Mouse (Mus musculus): ENCODE measurements around the gene Cdc42bpb. TPM values are rescaled to one million over a fixed set of nuclear protein-coding genes. Genes with fewer than 3 reads are reported as not detected.

Gene Cdc42bpb
- total RNA-seq, 2 experiments from 2014 or later = 138 to 143 TPM

DNA sequence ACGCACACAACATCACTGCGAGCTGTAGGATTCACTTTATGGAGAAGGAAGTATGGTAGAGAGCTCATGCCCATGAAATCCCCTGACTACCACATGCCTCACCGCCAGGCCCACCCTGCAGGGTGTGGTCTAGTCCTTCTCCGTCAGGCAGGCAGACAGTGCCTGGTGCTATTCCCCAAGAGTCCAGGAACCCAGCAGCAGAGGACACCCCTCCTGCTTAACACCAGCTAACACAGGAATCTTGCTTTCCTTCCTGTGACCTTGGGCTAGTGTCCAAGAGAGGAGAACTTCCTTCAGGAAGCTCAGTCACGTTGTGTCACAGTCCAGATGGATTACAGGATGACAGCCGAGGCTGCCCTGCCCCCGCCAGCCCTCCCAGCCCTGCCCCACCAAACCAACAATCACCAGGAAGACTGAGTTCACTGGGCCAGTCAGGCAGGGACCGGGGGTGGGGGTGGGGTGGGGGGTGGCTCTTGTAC lies 9.2 kb upstream of the Cdc42bpb start:
- DNase-seq (ENCODE audit: low spot score in 2 of 2) = no peak

DNA sequence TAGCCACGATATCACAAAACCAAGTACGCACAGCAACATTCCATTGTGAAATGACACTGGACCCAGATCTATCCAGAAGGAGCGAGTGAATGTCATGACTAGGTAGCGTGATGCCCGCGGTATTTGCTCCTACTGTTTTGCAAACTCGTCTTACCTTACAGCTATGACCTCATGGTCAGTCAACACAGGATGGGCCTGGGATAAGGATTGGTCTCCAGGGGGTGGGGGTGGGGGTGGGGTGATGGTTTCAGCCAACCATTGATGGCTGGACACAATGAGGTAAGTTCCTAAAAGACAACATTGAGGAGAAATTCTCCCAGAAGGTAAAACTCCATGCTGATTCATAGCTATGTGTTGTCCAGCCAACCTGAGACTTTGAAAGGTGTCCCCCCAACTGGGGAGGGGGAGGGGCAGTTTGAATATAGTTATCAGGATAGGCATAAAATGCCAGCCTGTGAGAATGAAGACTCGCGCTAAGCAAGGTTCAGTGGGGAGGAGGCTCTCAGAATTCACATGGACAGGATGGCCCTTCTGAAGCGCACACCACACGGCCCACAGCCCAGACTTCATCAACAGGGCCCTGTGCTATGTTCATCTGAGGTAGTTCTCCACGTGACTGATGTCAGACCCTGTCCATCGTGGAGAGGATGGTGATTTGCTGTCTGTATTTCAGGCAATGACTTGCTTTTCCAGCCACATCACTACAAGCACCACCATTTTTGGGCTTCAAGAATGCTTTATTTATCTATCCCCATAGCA lies 8.5 kb upstream of the Cdc42bpb start:
- DNase-seq (ENCODE audit: low spot score in 2 of 2) = no peak

- no peak for DNase-seq (ENCODE audit: low spot score in 2 of 2)
These were observed 1.3 kb upstream of the Cdc42bpb start for GRCm38 (mm10) chr12:111378812-111379211.

GRCm38 (mm10) chr12:111377986-111378490 lies 520 bp upstream of the Cdc42bpb start:
- DNase-seq (ENCODE audit: low spot score in 2 of 2) = no peak

DNA sequence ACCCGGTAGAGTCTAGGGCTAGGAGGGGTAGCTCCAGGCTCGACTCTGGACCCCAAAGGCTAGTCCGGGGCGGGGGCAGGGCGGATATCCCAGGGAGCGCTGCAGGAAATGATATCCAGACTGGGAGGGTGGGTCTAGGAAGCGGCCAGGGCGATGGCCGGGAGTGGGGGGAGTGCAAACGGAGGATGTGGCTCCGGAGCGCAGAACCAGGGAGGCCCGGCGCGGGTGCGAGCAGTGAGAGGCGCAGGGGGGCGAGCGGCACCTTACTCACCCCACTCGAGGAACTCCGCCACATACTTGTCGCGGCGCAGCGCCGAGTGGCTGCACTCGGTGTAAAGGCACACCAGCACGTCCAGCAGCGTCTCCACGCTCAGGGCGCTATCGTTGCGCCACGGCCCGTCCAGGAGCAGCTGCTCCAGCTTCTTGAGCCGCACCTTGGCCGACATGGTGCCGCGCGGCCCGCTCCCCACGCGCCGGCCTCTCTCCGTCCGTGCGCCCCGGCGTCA lies 639 bp downstream of the Cdc42bpb start:
- DNase-seq (ENCODE audit: low spot score in 2 of 2) = peak; percentile 49 to 64

DNA sequence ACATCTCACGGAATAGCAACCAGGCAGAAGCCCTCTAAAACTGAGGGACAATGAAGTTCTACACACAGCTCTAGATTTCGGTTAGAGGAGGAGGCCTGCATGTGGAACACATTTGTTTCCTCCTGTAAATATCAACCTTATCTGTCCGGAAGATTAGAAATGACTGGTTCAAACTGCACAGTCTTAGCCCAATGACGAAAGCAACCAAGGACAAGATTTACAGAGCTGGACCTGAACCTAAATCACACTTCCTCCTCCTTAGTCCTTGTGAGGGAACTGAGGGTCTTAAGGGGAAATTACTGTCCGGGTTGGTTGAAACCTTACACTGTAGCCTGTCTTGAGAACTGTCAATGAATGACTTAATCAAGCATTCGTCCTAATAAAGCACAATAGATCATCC lies 1.5 kb downstream of the Cdc42bpb start:
- no peak for DNase-seq (ENCODE audit: low spot score in 2 of 2)

- DNase-seq (ENCODE audit: low spot score in 2 of 2) = no peak
These were observed 2.0 kb downstream of the Cdc42bpb start for GRCm38 (mm10) chr12:111375559-111375958.

DNA sequence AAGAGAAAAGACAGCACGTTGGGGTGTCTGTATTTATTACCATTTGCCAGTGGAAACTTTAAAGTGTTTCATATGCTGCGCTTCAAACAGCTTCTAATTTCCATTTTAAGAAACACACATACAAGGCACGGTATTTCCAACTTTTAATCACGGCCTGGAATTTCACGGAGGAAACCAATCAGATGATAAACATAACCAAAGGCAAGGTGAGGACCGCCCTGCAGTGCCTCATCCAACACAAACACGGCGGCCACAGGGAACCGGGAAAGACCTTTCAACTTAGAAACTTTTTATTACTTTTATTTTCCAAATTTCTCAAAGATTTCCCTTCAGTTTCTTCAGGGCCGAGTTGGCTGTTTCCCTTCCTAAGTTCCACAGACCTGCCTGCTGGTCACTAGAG lies 2.8 kb downstream of the Cdc42bpb start:
- DNase-seq (ENCODE audit: low spot score in 2 of 2) = no peak

GRCm38 (mm10) chr12:111373411-111373810 lies 4.1 kb downstream of the Cdc42bpb start:
- DNase-seq (ENCODE audit: low spot score in 2 of 2) = no peak

GRCm38 (mm10) chr12:111371905-111372304 lies 5.6 kb downstream of the Cdc42bpb start:
- DNase-seq (ENCODE audit: low spot score in 2 of 2) = no peak

GRCm38 (mm10) chr12:111370249-111370648 lies 7.3 kb downstream of the Cdc42bpb start:
- no peak for DNase-seq (ENCODE audit: low spot score in 2 of 2)

DNA sequence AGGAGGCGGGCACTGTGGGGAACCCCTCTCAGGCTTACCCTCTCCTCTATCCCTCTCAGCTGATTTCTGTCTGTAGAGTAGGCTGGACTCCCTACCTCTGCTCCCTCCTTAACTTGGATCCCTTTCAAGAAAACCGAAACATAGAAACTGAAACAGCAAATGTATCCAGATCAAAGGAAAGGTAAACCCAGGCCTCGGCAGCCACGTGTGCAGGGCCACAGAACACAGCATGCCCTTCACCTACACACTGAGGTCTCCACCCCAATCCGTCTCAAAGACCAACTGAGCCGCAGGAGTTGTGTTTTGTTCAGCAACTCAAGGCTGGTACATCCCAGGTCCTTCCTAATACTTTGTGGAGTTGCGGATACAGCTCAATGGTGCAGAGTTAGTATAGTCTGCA lies 10.5 kb downstream of the Cdc42bpb start:
- no peak for DNase-seq (ENCODE audit: low spot score in 2 of 2)

DNA sequence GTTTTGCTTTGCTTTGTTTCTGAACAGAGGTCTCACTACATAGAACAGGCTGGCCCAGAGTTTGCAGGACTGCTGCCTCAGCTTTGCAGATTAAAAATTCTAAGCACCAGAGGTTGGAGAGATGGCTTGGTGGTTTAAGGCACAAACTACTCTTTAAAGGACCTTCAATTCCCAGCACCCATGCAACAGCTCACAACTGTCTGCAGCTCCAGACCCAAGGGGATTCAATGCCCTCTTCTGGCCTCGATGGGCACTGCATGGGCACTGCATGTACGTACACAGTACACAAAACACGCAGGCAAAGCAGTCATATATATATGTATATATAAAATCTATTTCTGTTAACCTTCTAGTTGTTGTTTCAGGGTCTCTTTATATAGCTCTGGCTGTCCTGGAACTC lies 13.3 kb downstream of the Cdc42bpb start:
- no peak for DNase-seq (ENCODE audit: low spot score in 2 of 2)

DNA sequence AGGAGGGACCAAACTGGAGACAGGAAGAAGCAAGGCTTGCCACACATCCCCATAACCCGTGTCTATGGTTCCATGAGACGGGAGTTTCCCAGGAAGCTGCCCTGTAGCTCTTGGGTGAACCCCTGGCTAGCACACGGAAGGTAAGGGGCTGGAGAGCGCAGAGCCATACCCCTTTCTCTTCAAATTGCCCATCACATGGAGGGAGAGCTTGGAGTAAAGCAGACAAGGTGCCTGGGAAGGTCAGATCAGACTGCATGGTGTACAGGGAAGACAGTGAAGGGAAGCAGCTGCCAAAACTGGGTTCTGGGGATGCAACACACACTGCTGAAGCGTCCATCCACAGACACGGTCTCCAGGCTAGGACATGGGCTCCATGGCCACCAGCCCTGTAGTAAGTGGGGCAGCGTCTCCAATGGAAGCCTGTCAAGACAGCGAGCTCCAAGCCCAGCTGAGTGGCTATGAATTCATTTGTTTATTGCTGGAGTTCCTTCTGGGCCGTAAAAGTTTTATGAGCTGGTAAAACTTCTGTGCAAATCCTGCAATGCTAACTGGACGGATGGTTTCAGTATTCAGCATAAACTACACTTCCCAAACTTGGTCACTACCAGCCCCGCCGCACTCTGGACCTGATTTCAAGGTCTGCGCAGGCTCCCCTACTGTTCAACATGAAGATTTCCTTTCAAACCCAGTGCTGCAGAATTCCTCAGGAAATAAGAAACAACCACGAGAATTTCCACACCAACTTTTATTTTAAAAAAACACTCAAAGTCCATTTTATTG lies 16.0 kb downstream of the Cdc42bpb start:
- no peak for DNase-seq (ENCODE audit: low spot score in 2 of 2)

DNA sequence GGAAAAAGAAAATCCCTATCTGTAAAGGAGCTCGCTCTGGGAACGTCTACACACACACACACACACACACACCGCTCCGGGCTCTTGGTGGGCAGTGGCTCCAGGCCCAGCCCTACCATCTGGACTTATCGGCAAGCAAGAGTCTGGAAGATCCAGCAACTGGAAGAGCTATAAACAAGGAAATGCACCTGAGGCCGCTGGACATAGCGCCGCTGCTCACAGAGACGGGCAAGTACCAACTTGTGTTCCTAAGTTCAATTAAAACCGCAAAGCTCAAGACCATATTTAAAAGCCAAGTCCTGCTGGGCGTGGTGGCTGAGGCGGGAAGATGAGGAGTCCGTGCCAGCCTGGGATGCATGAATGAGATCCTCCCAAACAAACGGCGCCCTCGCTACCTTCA lies 16.8 kb downstream of the Cdc42bpb start:
- DNase-seq (ENCODE audit: low spot score in 2 of 2) = no peak

GRCm38 (mm10) chr12:111356216-111356615 lies 21.3 kb downstream of the Cdc42bpb start:
- no peak for DNase-seq (ENCODE audit: low spot score in 2 of 2)

- no peak for DNase-seq (ENCODE audit: low spot score in 2 of 2)
These were observed 23.4 kb downstream of the Cdc42bpb start for GRCm38 (mm10) chr12:111354142-111354541.

- DNase-seq (ENCODE audit: low spot score in 2 of 2) = no peak
These were observed 24.0 kb downstream of the Cdc42bpb start for GRCm38 (mm10) chr12:111353439-111353915.

DNA sequence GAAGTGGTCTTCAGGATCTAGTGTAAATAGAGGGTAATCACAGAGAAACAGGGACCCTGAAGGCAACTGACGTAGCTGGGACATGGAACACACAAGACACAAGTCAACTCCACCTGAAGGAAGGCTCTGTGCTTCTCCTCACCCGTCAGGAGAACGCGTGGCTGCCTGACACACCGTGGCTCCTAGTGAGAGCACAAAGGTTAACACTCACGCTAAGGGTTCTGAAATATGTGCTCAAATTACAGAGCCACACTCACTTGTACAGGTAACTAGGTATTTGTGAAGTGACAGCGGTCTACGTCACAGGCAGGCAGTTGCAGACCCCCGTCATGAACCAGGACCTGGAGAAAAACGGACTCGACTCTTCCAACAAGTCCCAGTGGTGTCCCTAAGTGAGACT lies 24.5 kb downstream of the Cdc42bpb start:
- no peak for DNase-seq (ENCODE audit: low spot score in 2 of 2)

DNA sequence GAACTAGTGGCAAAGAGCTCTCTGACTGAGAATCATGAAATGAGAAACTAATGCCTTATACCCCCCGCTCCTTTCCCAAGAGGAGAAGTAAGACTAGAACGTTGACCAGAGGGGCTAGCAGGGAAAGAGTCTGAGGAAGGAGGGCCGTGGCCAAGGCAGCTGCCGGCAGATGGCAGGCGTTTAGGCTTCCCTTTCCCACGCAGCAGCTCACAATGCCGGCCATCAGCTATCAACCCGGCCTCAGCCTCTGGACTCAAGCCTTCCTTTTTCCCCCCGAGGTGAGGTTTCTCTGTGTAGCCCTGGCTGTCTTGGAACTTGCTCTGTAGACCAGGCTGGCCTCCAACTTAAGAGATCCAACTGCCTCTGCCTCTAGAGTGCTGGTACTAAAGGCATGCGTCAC lies 25.0 kb downstream of the Cdc42bpb start:
- DNase-seq (ENCODE audit: low spot score in 2 of 2) = peak in 1 of 2 experiments; percentile 39

- DNase-seq (ENCODE audit: low spot score in 2 of 2) = no peak
These were observed 27.8 kb downstream of the Cdc42bpb start for GRCm38 (mm10) chr12:111349540-111350231.

Measured in layer of hippocampus, postnatal 10 days (tissue).